Mouse (Mus musculus) heart, embryonic 15.5 days (tissue): ENCODE results near the gene Foxk1. TPM values are rescaled to one million over a fixed set of nuclear protein-coding genes. Genes with fewer than 3 reads are reported as not detected.
A peak's percentile ranks its signal among the peaks of the same experiment; 100 is the strongest.

Experiments used
- ATAC-seq: fragments of 200-750 bp; cut with Nextera tagmentation; replicated peaks from 2 replicates; pipeline ENCODE4 v1.8.0; 2017; ENCODE audit warnings: low read depth, moderate TSS enrichment; ENCODE audit not compliant: insufficient number of reproducible peaks, insufficient read depth, low FRiP score
- H3K27ac ChIP-seq: fragments of 300-500 bp; sonication (generic); 2 replicates; pipeline ENCODE4 v1.5.1; 2015; ENCODE audit warnings: mild to moderate bottlenecking, inconsistent platforms
- H3K27me3 ChIP-seq: fragments of 300-500 bp; sonication (generic); 2 replicates; pipeline ENCODE4 v1.6.1; 2015; ENCODE audit warnings: inconsistent platforms
- H3K36me3 ChIP-seq: fragments of 300-500 bp; sonication (generic); 2 replicates; pipeline ENCODE4 v1.6.1; 2015; ENCODE audit warnings: mild to moderate bottlenecking, inconsistent platforms
- H3K4me1 ChIP-seq: fragments of 300-500 bp; sonication (generic); replicated peaks from 2 replicates; pipeline ENCODE4 v1.6.1; 2015; ENCODE audit warnings: inconsistent platforms
- H3K4me2 ChIP-seq: fragments of 300-500 bp; sonication (generic); 2 replicates; pipeline ENCODE4 v1.6.1; 2015; ENCODE audit warnings: inconsistent platforms, mild to moderate bottlenecking, moderate library complexity
- H3K4me3 ChIP-seq: fragments of 300-500 bp; sonication (generic); 2 replicates; pipeline ENCODE4 v1.5.1; 2015; ENCODE audit warnings: mild to moderate bottlenecking, inconsistent platforms
- H3K9ac ChIP-seq: fragments of 300-500 bp; sonication (generic); 2 replicates; pipeline ENCODE4 v1.6.1; 2015; ENCODE audit warnings: mild to moderate bottlenecking, inconsistent platforms
- H3K9me3 ChIP-seq: fragments of 300-500 bp; sonication (generic); replicated peaks from 2 replicates; pipeline ENCODE4 v1.6.1; 2016; ENCODE audit warnings: inconsistent platforms
- WGBS: fragments of 180-500 bp; shearing (Covaris S2); methylation state at CpG from one replicate; pipeline ENCODE4 v1.1.7; 2015; ENCODE audit warnings: mixed read lengths; 5-methylcytosine and 5-hydroxymethylcytosine counted together
- polyA plus RNA-seq: library from polyadenylated mRNA; unstranded; fragments of >200 nt; fragmentation: Nextera tagmentation; extraction: Ambion mirVana; gene quantifications from 2 replicates; pipeline ENCODE4 v1.2.1, GENCODE M21; 2015

The Foxk1 gene
- polyA plus RNA-seq, 1 experiment from 2014 or later, result 3.1 TPM

DNA sequence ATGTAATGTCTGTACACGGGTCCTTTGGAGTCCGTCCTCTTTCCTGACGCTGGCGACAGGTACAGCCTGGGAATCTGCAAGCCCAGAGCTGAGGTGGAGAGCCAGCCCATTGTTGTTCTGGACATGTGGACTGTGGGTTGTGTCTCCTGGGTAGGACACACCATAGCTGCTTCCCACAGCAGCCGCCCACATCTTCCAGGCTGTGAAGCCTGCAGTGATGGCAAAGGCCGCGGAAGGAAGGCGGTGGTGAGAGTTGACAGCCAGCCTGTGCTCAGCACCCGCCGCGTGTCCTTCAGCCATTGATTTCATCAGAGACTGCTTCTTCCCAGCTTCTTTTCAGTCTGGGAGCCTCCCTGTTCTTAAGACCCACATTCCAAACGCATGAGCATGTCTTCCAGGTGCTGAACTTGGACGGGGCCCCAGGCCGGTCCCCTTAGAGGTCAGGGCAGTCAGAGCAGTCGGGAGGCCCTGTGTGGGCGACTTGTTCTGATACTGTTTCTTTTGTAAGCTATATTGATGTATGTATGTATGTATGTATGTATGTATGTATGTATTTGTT is 37.2 kb downstream of the Foxk1 start:
- Histone ChIP-seq H3K4me2 (no peak overlapping the region), H3K27me3 (no peaks in the 10 kb centered on the region), H3K36me3 (peaks cover 19% of the 10 kb centered on the region), H3K9me3 (no peaks in the 10 kb centered on the region), H3K27ac (0 out of 2 replicates have a peak overlapping the region, but pooled peaks have one; percentile 19), H3K4me3 (no peak overlapping the region), H3K9ac (no peak overlapping the region), H3K4me1 (peaks cover 38% of the 10 kb centered on the region)
- 77% methylated on average over 16 of the region's 16 CpGs for WGBS
- no peak for ATAC-seq

DNA sequence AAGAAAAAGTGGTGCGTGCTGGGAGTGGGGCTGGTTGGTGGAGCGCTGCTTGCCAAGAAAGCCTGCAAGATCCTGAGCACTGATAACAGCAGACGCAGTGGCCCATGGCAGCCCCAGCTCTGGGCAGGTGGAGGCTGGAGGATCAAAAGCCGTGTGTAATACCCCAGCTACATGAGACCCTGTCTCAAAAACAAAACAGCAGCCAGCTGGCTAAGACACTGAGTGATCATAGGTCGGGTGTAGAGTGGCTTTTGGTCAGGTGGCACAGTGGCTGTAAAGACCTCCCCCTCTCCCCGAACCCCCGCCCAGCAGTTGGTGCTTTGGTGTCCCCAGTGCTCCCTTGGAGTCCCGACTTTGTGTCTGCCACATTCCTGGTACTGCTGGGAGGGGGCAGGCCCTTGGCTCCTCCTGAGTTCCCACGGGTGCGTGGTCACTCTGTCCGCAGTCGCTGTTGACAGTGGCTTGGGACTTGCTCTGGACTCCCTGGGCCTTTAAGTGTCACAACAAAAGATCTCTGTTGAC is 38.7 kb downstream of the Foxk1 start:
- peak overlapping the region; percentile 41 for H3K9ac ChIP-seq
- H3K4me3 ChIP-seq, result peak overlapping the region; percentile 40
- H3K36me3 ChIP-seq, result peaks cover 18% of the 10 kb centered on the region
- peaks cover 52% of the 10 kb centered on the region for H3K4me1 ChIP-seq
- H3K4me2 ChIP-seq, result peak overlapping the region; percentile 64
- ATAC-seq, result peak; percentile 41
- no peaks in the 10 kb centered on the region for H3K9me3 ChIP-seq
- H3K27me3 ChIP-seq, result no peaks in the 10 kb centered on the region
- WGBS, result 4% methylated on average over 12 of the region's 12 CpGs
- peak overlapping the region; percentile 88 for H3K27ac ChIP-seq

DNA sequence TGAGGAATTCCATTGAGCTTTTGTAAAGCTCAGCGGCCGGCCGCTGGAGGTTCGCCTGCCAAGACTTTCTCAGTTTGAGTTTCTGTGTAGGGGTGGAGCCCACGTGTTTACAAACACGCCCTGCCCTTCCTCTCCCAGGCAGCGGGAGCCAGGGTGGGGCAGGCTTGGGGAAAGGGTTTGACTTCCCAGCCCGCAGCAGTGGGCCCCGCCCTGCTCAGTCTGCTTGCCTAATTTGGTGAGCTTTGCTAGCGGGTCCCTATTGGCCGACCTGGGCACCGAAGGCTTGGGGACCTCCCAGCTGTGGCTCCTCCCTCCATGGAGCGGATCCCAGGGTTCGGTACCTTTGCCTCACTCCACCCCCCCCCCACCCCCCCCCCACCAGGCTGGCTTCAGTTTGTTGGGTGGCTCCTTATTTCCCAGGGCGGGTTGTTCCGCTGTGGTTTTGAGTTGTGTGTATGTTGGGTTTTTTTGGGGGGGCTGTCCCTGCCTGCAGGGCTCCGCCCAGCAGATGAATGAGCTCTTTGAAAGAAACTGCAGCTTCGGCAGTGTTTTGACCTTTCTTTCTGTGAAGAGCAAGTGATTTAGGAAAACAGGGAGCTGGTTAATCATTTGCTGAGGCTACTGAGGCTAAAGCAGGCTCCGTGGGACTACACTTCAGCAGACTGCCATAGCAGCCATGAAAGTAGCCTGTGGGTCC is 39.3 kb downstream of the Foxk1 start:
- under 1% methylated on average over 17 of the region's 19 CpGs for WGBS
- Histone ChIP-seq H3K4me1 (peaks cover 58% of the 10 kb centered on the region), H3K36me3 (peaks cover 12% of the 10 kb centered on the region), H3K27me3 (no peaks in the 10 kb centered on the region), H3K27ac (peak overlapping the region; percentile 88), H3K4me2 (peak overlapping the region; percentile 64), H3K4me3 (peak overlapping the region; percentile 40), H3K9me3 (no peaks in the 10 kb centered on the region), H3K9ac (peak overlapping the region; percentile 57)
- ATAC-seq, result peak; percentile 96

DNA sequence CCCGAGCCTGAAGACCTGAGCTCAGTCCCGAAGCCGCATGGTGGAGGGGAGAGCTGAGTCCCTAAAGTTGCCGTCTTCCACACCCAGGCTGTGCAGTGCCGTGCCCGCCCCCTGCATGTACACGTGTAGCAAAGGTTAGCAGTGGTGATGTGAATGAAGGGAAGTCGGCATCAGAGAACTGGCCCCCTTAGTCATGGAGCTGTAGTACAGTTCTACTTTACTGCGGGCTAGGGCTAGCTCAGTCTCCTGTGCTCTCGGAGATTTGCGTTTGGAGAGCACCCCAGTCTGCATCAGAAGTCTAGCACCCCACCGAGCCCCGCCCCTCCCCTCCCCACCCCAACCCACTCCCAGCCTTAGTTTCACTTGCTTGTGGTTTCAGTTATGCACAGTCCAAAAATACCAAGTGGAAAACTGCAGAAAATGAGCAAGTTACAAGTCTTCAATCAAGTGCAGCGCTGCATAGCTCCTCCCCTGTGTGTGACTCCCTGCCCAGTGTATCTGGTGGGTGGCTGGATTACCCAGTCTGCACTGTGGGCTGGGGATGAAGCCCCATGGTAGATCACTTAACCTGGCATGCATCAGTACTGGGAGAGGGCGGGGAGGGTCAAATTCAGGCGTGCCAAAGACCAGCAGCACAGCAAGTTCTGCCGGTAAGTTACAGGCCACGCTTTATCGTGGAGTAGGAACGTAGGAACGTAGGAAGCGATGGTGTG is 40.2 kb downstream of the Foxk1 start:
- peaks cover 62% of the 10 kb centered on the region for H3K4me1 ChIP-seq
- WGBS, result 54% methylated on average over 22 of the region's 22 CpGs

DNA sequence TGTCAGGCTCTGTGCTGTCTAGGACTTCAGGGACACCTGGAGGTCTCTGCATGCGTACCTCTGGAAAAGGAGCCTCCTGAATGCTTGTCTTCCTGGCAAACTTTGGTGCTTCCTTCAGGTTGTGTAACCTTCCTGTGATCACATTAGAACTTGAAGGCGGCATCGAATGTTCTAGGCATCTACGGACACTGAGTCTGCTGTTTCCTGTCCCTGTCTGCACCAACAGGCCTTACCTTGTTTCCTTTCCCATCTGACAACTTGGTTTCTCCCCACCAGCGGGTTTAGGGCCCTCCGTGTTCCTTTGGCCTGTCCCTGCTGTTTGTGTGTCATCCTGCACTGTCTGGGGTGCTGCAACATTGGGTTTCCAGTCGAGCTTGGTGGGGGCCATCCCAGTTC is 40.7 kb downstream of the Foxk1 start:
- no peak for ATAC-seq
- peak overlapping the region; percentile 88 for H3K27ac ChIP-seq
- no peaks in the 10 kb centered on the region for H3K9me3 ChIP-seq
- H3K4me1 ChIP-seq, result peaks cover 62% of the 10 kb centered on the region
- peak overlapping the region; percentile 40; the same call in 1 of the 2 replicates for H3K4me3 ChIP-seq
- H3K4me2 ChIP-seq, result no peak overlapping the region; the same call in 1 of the 2 replicates
- H3K27me3 ChIP-seq, result no peaks in the 10 kb centered on the region
- no peak overlapping the region for H3K9ac ChIP-seq
- H3K36me3 ChIP-seq, result no peaks in the 10 kb centered on the region
- WGBS, result 74% methylated on average over 7 of the region's 7 CpGs

More for the DNA sequence above, 40.2 kb downstream of the Foxk1 start:
- Histone ChIP-seq H3K36me3 (peaks cover 3% of the 10 kb centered on the region; the same call in 1 of the 2 replicates), H3K9me3 (no peaks in the 10 kb centered on the region), H3K9ac (peak overlapping the region; percentile 57; the same call in 1 of the 2 replicates), H3K27me3 (no peaks in the 10 kb centered on the region), H3K27ac (peak overlapping the region; percentile 88), H3K4me3 (peak overlapping the region; percentile 40), H3K4me2 (peak overlapping the region; percentile 64)
- ATAC-seq, result no peak

DNA sequence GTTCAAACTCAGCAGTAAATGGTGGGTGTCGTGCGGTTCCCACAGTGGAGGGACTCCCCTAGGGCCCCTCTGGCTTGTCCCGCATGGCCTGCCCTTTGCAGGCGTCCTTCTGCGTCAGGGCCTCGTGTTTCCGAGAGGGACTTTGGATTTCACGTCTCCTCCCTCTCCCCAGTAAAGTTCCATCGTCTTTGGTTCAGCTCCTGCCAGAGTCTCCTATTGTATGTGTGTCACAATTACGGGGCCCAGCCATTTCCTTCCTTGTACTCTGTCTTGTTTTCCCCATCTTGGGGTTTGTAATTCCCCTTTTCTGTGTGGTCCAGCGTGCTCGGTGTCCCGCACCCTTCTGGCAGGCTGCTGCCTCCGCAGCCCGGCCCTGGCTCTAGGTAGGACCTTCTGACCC is 42.2 kb downstream of the Foxk1 start:
- H3K27ac ChIP-seq, result no peak overlapping the region
- no peak overlapping the region for H3K4me3 ChIP-seq
- H3K4me2 ChIP-seq, result no peak overlapping the region
- H3K27me3 ChIP-seq, result no peaks in the 10 kb centered on the region
- H3K4me1 ChIP-seq, result peaks cover 66% of the 10 kb centered on the region
- no peaks in the 10 kb centered on the region; the same call in 1 of the 2 replicates for H3K36me3 ChIP-seq
- H3K9ac ChIP-seq, result no peak overlapping the region
- ATAC-seq, result no peak
- H3K9me3 ChIP-seq, result no peaks in the 10 kb centered on the region
- 67% methylated on average over 15 of the region's 15 CpGs for WGBS

DNA sequence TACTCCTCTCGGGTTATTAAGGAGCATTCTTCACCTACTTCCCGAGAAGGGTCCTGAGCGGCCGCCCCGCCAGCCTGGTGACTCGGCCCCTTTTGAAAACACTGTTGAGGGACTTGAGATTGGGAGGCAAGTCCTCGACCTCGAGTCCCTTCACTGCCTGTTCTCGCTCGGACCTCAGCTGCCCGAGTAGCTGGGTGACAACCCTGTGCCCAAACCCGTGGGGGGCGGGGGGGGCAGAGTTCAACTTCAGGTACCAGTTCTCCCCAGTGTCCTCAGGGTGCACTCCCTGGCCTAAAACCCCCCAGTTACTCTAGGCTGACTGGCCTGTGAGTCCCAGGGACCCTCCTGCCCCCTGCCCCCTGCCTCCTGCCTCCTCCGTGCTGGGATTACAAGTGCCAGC is 42.7 kb downstream of the Foxk1 start:
- no peaks in the 10 kb centered on the region; the same call in 1 of the 2 replicates for H3K36me3 ChIP-seq
- no peak overlapping the region for H3K4me3 ChIP-seq
- H3K27ac ChIP-seq, result peak overlapping the region; percentile 41; the same call in 1 of the 2 replicates
- 69% methylated on average over 14 of the region's 14 CpGs for WGBS
- no peaks in the 10 kb centered on the region for H3K27me3 ChIP-seq
- H3K4me2 ChIP-seq, result no peak overlapping the region
- no peaks in the 10 kb centered on the region for H3K9me3 ChIP-seq
- H3K4me1 ChIP-seq, result peaks cover 64% of the 10 kb centered on the region
- no peak overlapping the region for H3K9ac ChIP-seq
- no peak for ATAC-seq

DNA sequence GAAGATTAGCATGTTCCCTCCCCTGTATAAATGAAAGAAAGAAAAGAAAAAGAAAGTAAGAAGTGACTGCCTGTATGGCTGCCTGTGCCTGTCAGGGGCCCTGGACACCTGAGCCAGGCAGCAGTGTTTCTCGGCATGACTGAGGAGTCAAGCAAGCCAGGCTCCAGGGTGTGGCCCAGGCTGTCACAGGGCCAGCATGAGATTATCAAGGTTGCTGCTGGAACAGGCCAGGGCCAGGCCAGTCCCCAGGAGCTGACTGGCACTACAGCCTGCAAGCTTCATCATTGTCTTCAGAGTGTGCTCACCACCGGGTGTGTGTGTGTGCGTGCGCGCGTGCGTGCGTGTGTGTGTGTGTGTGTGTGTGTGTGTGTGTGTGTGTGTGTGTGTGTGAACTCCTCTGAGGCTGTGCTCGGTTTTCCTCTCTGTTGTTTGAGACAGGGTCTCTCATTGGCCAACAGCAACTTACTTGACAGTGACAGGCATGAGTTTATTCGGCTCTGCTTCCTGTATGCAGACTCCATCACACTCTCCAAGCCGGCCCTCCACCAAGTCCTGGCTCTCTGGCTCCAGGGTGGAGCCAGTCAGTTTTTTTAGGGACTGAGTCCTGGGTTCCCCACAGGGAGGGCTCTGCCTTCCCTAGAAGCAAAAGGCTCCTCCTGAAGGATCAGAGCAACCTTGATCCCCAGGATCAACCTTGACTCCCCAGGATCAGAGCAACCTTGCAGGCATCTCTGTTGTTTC is 43.7 kb downstream of the Foxk1 start:
- Histone ChIP-seq H3K9me3 (no peaks in the 10 kb centered on the region), H3K27ac (peak overlapping the region; percentile 41), H3K4me2 (no peak overlapping the region), H3K27me3 (no peaks in the 10 kb centered on the region), H3K36me3 (peaks cover 7% of the 10 kb centered on the region), H3K4me3 (no peak overlapping the region), H3K4me1 (peaks cover 56% of the 10 kb centered on the region), H3K9ac (no peak overlapping the region)
- ATAC-seq, result no peak
- WGBS, result 48% methylated on average over 11 of the region's 11 CpGs

DNA sequence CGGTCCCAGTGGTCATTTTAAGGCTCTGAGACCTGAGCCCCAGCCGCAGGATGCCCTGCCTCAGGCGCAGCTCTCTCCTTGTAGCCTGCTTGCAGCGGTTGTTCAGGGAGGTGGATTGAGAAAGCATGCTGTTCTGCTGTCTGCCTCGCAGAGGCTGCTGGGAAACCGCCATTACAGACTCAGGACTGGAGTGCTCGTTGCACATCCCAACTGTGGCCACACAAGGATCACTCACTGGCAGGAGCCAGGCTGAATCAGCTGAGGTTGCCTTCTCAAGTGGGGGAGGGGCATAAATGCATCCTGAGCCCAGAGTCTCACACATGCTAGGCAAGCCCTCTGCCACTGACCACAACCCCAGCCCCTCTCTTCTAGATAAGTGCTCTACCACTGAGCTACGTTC is 44.4 kb downstream of the Foxk1 start:
- 53% methylated on average over 8 of the region's 8 CpGs for WGBS
- no peak overlapping the region for H3K9ac ChIP-seq
- peaks cover 53% of the 10 kb centered on the region for H3K4me1 ChIP-seq
- no peak for ATAC-seq
- H3K36me3 ChIP-seq, result peaks cover 15% of the 10 kb centered on the region
- H3K27ac ChIP-seq, result no peak overlapping the region
- H3K4me2 ChIP-seq, result no peak overlapping the region
- H3K9me3 ChIP-seq, result no peaks in the 10 kb centered on the region
- no peaks in the 10 kb centered on the region for H3K27me3 ChIP-seq
- no peak overlapping the region for H3K4me3 ChIP-seq

DNA sequence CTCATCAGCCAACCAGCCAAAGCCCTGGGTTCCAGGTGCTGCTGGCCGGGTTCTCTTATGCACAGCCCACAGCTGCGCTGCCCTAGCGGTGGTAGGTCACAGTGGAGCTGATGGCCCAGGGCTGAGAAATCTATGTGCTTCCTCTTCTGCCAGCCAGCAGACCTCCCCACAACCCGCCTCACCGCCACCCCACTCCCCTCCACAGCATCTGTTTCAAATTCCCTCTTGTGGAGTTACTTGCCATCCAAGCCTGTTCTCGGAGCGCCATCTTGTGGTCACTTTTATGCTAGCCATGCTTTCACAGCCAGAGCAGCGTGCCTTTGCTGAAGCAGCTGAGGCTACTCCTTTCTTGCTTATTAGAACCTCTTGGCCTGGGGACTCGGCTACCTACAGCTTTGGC is 46.8 kb downstream of the Foxk1 start:
- Histone ChIP-seq H3K9me3 (no peaks in the 10 kb centered on the region), H3K4me2 (peak overlapping the region; percentile 43), H3K4me1 (peaks cover 39% of the 10 kb centered on the region), H3K4me3 (no peak overlapping the region), H3K9ac (peak overlapping the region; percentile 16; the same call in 1 of the 2 replicates), H3K27ac (no peak overlapping the region), H3K36me3 (peaks cover 25% of the 10 kb centered on the region), H3K27me3 (no peaks in the 10 kb centered on the region)
- 9% methylated on average over 9 of the region's 9 CpGs for WGBS
- ATAC-seq, result no peak; the same call in 1 of the 2 replicates

DNA sequence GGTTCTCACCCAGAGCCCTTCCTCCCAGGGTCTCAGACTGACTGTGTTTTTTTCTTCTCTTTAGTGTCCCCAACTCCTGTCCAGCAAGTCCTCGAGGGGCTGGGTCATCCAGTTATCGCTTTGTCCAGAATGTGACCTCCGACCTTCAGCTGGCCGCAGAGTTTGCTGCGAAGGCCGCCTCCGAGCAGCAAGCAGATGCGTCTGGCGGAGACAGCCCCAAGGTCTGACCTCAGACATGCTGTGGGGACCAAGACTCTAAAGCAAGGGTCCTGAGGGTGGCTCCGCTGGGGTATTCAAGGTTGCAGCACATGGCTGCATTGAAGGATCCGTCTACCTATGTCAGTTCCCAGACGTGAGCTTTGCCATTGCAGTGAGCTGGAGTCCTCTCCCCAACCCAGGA is 47.3 kb downstream of the Foxk1 start:
- Histone ChIP-seq H3K27me3 (no peaks in the 10 kb centered on the region), H3K9me3 (no peaks in the 10 kb centered on the region), H3K4me1 (peaks cover 33% of the 10 kb centered on the region), H3K4me3 (no peak overlapping the region), H3K4me2 (no peak overlapping the region), H3K36me3 (peaks cover 29% of the 10 kb centered on the region), H3K9ac (no peak overlapping the region), H3K27ac (no peak overlapping the region)
- no peak for ATAC-seq
- 60% methylated on average over 12 of the region's 12 CpGs for WGBS
